Mouse (Mus musculus) kidney, adult 2 months (tissue): ENCODE data around the gene Kif1b.

Experiments used
- CTCF ChIP-seq: fragments of 200-500 bp; conservative IDR thresholded peaks from 2 replicates; pipeline ENCODE4 v1.5.1; 2011; ENCODE audit warnings: low read depth, mild to moderate bottlenecking, control low read depth, low read length, moderate library complexity, mixed read lengths; ENCODE audit not compliant: insufficient read depth, insufficient read length
- POLR2A ChIP-seq: fragments of 200-500 bp; IDR thresholded peaks from one replicate; pipeline ENCODE4 v1.6.1; 2011; ENCODE audit warnings: low read depth, low read length, control low read depth

GRCm38 (mm10) chr4:149159891-149160290, 147.6 kb downstream of the Kif1b start:
- TF ChIP-seq POLR2A (no peak), CTCF (no peak)
